Mouse (Mus musculus) neutrophil, adult 5-6 weeks (primary cell): ENCODE data around the gene Higd2a. TPM values are rescaled to one million over a fixed set of nuclear protein-coding genes. Genes with fewer than 3 reads are reported as not detected.
A peak's percentile ranks its signal among the peaks of the same experiment; 100 is the strongest.
"Not testable (repeated sequence)": the region's sequence is repeated elsewhere in the genome, so short reads cannot be mapped to it uniquely, and the experiment has no call there.

Source experiments
- ATAC-seq: fragments of 151-379, 151-347 bp; 2 replicates; pipeline ENCODE4 v1.8.0; 2017; ENCODE audit warnings: mild to moderate bottlenecking, moderate TSS enrichment; ENCODE audit not compliant: insufficient number of reproducible peaks, poor library complexity, low FRiP score, severe bottlenecking; ENCODE audit errors: extremely low read depth
- total RNA-seq: library from RNA; stranded (forward); fragments of 200-1000 nt; gene quantifications from 2 replicates; pipeline ENCODE4 v1.2.3, GENCODE M21; 2017

Higd2a gene
- total RNA-seq, 1 experiment from 2014 or later: 36.0 TPM

- ATAC-seq: no peak; the same call in 1 of the 2 replicates
Measured at GRCm38 (mm10) chr13:54610613-54610971, 20.6 kb downstream of the Higd2a start.

- ATAC-seq: peak; percentile 36; the same call in 1 of the 2 replicates
Measured at GRCm38 (mm10) chr13:54610972-54611754, 21.2 kb downstream of the Higd2a start, which contains the start of gene Cltb. Gene Cltb (minus strand): TSS chr13:54611344.

- not testable (repeated sequence) for ATAC-seq
Measured at GRCm38 (mm10) chr13:54613141-54613540, 23.1 kb downstream of the Higd2a start.

- ATAC-seq: no peak
Measured at GRCm38 (mm10) chr13:54616307-54616706, 26.3 kb downstream of the Higd2a start.

GRCm38 (mm10) chr13:54616998-54617397 lies 27.0 kb downstream of the Higd2a start:
- ATAC-seq: no peak

- ATAC-seq: peak; percentile 96
Measured at GRCm38 (mm10) chr13:54621155-54621932, 31.3 kb downstream of the Higd2a start, which contains the start of gene Faf2. Gene Faf2 (plus strand): TSS chr13:54621784.

GRCm38 (mm10) chr13:54621960-54622521 lies 32.0 kb downstream of the Higd2a start:
- ATAC-seq: no peak

- ATAC-seq: no peak
Measured at GRCm38 (mm10) chr13:54629128-54629527, 39.1 kb downstream of the Higd2a start.

GRCm38 (mm10) chr13:54632731-54633277 lies 42.8 kb downstream of the Higd2a start:
- no peak for ATAC-seq

GRCm38 (mm10) chr13:54635011-54635410 lies 45.0 kb downstream of the Higd2a start:
- no peak for ATAC-seq

Other genes starting within 250 kb of the Higd2a start
- 2.7 and 2.9 TPM in 2 replicates for gene Cplx2, start 218.9 kb upstream of the Higd2a start, total RNA-seq
- gene Thoc3, start 121.4 kb upstream of the Higd2a start, total RNA-seq: 13.4 and 16.1 TPM in 2 replicates
- 18.5 and 21.9 TPM in 2 replicates for gene Simc1, start 86.4 kb upstream of the Higd2a start, total RNA-seq
- gene 4833439L19Rik, start 24.8 kb upstream of the Higd2a start, total RNA-seq: 36.5 and 38.3 TPM in 2 replicates
- gene Arl10, start 15.2 kb upstream of the Higd2a start, total RNA-seq: 6.5 and 13.0 TPM in 2 replicates
- gene Nop16, start 117 bp upstream of the Higd2a start, total RNA-seq: 9.3 and 18.2 TPM in 2 replicates
- 8.7 and 9.3 TPM in 2 replicates for gene Cltb, start 21.1 kb downstream of the Higd2a start, total RNA-seq
- gene Faf2, start 31.6 kb downstream of the Higd2a start, total RNA-seq: 52.1 and 64.1 TPM in 2 replicates
- 98.7 and 112 TPM in 2 replicates for gene Rnf44, start 103.7 kb downstream of the Higd2a start, total RNA-seq
- not detected in 2 replicates for gene Cdhr2, start 111.3 kb downstream of the Higd2a start, total RNA-seq
- not detected in 2 replicates for gene Gprin1, start 159.7 kb downstream of the Higd2a start, total RNA-seq
- gene Sncb, start 176.4 kb downstream of the Higd2a start, total RNA-seq: not detected in 2 replicates
- not detected in 2 replicates for gene Eif4e1b, start 193.8 kb downstream of the Higd2a start, total RNA-seq
- gene Tspan17, start 199.2 kb downstream of the Higd2a start, total RNA-seq: 1.4 and 2.1 TPM in 2 replicates